Mouse (Mus musculus) neutrophil, adult 5-6 weeks (primary cell): ENCODE measurements at regions not wholly inside any gene's neighbourhood (a gene's known extent, or its start where the extent isn't known, plus 50 kb on each side); places are given as distances from the start of the nearest gene placed in this dataset.
A peak's percentile ranks its signal among the peaks of the same experiment; 100 is the strongest.

Experiments used
- ATAC-seq: fragments of 151-379, 151-347 bp; 2 replicates; pipeline ENCODE4 v1.8.0; 2017; ENCODE audit warnings: mild to moderate bottlenecking, moderate TSS enrichment; ENCODE audit not compliant: insufficient number of reproducible peaks, poor library complexity, low FRiP score, severe bottlenecking; ENCODE audit errors: extremely low read depth

DNA sequence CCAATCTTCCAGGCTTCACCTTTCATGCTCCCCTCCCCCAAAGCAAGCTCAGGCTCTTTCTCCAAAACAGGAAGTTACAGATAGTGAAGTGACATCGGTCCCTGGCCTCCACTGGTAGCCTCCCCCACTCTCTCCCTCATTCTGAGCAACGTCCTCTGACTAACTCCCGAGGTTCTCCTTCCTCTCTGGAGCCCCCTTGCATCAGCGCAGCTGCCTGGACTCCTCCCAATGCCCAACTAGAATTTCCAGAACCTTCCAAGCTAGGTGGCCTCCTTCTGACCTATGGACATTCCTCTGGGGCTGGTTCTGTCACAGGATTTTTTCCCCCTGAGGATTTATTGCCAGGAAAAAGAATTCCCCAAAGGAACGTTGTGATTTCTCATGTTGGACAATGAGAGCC, 171.1 kb downstream of the Bcl2l11 start:
- ATAC-seq = peak; percentile 51

DNA sequence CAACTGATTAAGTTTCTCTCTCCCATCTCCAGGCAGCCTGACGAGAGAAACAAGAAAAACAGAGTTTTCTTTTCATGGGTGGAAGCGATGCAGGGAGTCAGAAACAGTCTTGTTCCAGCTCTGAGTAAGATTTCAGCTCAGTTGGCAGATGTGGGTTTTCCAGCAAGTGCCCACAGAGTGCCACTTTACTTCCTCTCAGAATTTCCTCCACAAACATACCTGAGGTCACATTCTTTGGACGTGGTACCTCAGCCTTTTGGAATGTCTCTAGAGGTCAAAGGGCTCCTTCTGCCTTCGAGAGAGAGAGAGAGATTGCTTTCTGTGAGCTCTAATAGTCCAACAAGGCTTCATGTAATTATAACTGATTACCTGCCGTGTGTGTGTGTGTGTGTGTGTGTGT, 172.0 kb downstream of the Bcl2l11 start:
- ATAC-seq = no peak

DNA sequence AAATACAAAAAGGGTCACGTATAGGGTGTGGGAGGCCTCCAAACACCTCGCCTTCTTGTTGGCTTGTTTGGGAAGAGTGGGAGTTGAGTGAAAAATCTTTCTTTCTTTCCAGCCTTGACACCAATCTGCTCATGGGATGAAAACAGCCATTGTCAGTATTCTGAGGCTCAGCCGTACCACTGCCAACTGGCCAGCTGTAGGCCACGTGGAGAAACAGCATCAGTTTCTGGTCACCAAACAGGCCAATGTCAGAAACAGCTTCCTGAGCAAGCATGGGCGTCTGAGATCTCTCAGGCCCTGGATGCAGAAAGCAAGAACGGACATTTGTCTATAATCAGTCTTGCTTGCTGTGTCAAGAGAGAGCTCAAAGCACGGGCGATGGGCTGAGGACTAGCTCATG, 173.2 kb downstream of the Bcl2l11 start:
- ATAC-seq = no peak

DNA sequence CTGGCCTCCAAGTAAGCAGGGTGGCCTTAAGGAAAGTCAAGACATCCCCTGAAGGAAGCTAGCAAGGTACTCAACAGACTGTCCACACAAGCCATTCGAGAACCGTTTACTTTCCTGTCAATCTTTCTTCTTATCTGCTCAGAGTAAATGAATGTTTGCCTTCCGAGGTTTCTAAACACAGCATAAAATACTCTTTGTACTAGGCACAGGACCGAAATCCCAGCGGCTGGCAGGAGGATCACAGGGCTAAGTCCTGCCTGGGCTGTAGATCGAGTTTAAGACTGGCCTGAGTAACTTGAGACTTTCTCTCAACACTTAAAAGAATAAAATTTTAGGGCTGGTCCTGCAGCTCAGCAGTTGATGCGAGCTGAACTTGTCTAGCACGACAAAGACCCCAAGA, 175.9 kb downstream of the Bcl2l11 start:
- ATAC-seq = no peak

DNA sequence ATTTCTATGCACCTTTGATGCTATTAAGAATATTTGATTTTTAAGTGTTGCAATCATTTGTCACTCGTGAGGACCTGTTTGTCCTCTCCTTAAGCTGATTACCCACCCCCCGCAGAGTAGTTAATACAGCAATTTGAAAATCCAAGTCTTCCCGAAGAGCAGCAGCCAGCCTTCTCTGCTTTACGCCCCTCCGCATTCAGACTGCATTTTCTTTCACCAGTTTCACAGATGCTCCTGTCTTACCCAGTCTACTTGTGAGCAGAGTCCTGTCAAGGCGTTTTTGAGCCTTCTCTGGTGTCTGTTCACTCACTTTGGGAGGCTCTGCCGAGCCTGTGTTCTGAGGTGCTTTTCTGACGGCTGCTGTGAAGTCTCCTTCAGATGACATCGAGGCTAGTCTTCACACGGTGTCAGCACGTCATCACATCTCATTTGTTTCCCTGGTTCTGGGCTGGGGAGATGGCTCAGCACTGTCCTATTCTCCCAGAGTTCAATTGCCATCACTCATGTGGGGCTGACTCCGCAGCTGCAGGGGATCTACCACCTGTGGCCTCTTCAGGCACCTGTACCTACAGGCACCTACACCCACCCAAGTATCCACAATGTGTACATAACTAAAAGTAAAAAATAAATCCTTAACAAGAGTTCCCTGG, 178.3 kb downstream of the Bcl2l11 start:
- ATAC-seq = no peak

DNA sequence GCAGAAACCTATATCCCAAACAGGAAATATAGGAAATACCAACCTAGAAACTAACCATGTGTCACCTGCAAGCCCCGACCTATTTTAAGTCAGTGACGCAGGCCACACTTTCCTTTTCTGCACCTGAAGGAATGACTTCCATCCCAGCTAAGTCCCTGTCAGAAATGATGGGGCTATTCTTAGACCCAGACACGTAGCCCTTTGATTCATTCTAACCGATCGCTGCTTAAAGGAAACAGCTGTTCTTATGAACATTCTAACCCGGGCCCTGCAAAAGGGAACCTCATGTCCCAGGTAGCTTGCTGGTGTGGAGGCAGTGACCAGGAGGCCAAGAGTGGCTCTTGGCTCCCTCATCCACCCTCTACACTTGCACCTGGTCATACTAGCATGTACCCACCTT, 180.9 kb downstream of the Bcl2l11 start:
- ATAC-seq = no peak

DNA sequence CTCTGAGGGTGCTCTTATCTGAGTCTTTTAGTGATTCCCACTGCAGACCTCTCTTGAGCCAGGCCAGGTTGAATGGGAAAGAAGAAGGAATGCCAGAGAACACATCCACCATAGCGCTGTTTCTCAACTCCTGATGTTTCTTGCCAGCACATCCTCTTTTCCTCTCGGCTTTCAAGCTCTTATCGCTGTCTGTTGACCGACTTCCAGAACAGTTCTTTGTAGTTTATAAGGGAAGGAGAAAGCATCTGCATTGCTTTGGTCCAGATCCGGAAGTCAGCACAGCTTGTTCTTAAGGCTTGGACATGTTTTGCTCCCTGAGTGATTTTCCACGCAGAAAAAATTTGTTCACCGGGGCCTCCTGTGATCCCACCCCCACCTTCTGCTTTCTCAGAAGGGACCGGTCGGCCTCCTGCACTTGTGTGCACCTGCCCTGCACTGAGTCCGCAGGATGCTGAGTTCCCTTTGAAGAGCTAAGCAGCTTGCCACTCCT, 183.7 kb downstream of the Bcl2l11 start:
- ATAC-seq = no peak

DNA sequence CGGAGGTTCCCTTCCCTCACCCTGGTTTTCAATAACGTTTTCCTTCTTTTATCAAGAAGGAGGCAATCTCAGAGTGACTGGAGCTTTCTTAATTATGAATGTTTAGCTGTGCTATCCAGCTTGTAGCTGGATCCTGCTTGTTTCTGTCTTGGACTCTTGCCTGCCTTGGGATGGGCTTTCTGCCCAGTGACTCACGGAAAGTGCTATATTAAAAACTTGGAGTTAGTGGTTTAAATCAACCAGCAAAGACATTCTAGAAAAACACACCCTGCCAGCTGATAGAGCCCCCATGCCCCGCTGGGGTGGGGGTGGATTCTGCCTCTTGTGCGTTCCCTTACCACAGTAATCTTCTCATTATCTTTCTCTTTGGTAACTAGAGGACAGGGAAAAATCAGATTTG, 184.2 kb downstream of the Bcl2l11 start:
- ATAC-seq = no peak

DNA sequence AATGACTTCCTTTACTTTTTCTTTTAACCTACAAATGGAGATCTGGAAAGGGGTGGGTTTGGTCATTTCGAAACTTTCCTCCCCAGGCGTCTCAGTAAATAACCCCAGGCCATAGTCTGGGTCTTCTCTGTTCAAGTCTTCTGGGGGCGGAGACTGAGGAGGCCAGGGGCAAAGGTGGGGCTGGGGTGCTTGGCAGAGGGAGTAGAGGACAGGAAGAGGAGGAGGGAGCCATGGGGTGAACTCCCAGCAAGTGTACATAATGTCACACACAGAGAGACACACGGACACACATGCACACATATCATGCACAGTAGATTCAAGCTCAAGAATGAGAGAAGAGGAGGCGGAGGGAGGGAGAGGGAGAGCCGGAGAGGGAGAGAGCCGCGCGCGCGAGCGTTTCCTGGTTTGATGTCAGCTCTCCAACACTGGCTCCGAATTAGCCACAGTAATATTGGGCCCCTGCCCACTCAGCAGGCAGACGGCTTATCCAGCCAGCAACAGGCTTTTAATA, 186.3 kb downstream of the Bcl2l11 start:
- no peak for ATAC-seq

DNA sequence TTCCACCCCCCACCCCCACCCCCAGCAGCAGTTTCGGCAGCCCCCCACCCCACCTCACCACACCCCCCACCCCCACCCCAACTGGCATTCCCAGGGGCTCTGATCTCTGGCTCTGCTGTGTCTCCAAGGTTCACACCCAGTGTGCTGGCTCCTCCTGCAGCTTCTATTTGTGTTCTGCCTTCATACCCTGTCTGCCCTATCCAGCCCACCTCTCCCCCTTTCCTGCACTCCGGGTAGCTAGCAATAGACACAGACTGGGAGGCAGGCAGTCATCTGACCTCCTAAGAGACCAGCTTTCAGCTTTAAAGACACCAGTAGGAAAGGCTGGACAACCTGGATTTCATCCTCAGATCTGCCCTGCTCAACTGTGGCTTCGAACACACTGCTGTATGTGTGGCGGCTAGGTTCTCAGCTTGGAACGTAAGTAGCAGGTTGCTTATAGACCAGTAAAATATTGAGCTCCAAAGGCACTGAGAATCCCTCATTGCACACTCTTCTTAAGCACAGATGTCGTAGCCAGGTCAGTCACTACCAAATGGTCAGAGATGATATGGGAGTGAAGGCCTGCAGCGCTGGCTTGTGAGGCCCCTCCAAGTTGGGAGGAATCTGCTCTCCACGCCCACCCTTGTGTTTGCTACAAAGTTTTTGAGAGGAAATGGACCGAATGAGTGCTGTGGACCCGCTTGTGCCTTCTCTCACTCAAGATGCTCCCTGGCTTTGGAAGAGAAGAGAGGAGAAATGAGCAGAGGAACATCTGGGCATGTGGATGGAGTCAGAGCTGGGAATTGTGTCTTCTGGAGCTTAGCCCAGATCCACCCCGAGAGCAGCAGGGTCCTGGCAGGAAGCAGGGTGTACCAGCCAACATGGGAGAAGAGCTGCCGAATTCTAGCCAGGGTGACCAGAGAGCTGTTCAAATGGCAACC, 187.1 kb downstream of the Bcl2l11 start:
- ATAC-seq = no peak

DNA sequence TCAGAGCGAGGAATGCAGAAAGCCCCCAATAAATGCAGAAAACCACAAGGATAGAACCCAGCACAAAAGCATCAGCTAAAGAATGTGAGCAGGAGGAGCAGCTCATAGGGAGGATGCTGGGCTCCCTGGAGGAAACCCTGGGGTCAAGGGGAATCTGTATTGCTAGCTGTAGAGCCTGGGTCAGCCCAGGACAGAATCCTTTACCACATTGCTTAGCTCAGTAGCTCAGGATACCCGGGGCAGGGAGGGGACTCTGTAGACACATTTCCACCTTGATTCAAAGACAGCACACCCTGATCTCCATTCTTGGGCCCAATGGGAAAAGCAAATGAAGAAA, 187.7 kb downstream of the Bcl2l11 start:
- no peak for ATAC-seq

DNA sequence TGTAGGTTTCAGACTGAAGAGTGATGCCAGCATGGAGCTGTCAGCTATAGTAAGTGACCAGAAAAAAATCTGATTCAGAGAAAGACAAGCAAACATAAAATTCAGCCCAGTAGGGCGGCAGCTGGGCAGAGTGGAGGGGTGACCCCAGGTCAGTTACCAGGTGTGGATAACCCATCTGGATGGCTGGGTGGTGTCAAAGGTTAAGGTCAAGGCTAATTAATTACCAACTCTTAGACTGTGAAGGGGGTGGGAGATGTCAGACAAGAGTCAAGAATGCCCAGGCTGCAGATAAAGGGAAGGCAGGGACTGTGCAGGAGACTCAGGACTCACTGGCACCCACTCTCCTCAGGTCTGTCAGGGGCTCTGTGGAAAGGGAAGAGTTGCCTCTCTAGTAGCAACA, 188.1 kb downstream of the Bcl2l11 start:
- ATAC-seq = no peak

DNA sequence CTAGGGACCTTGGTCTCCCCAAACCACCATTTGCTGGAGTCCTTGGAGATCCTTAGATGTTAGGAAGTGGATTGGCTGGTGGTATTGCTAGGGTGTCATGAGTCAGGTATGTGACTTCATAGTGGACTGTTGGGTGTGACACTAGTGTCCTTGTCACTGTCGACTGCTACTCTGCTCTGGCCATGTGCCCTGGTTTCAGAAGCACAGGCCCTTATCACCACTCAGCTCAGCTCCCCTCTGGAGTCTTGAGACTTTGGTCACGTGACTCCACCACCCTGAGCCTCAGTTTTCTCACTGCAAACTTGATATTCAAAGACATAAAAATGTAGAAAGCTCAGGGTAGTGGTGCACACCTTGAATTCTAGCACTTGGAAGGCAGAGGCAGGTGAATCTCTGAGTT, 190.7 kb downstream of the Bcl2l11 start:
- ATAC-seq = no peak

DNA sequence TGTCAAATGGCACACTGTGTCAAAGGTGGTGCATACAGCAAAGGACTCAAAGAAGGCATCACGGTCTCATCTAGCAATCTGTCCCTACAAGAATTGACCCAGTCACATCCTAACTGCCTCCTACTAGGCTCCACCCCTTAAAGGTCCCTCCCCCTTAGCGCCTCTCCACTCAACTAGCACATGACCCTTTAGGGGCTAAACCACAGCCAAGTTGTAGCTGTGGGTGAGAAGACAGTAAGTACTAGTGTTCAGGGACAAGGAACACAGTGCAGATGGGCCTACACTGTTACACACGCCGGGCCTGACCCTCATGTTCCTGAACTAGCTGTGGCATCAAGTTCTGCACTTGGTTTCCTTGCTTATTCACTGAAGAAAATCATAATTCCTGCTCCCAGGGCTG, 192.4 kb downstream of the Bcl2l11 start:
- ATAC-seq = no peak

DNA sequence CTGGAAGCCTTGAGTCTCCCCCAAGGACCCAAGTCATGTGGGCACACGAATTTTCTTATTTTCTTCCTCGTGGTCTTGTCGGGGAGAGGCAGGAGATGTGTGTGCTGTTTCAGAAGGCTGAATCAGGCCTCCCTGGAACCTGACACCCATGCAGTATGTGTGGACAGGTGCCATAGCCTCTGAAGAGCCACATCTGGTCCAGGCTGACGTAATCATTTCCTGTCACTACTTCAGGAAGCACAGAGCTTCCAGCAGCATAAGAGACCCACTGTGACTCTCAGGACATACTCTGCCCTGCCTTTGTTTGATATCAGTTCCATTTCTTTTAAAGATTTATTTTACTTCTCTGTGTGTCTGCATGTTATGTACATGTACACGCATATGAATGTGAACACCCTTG, 193.1 kb downstream of the Bcl2l11 start:
- no peak for ATAC-seq

DNA sequence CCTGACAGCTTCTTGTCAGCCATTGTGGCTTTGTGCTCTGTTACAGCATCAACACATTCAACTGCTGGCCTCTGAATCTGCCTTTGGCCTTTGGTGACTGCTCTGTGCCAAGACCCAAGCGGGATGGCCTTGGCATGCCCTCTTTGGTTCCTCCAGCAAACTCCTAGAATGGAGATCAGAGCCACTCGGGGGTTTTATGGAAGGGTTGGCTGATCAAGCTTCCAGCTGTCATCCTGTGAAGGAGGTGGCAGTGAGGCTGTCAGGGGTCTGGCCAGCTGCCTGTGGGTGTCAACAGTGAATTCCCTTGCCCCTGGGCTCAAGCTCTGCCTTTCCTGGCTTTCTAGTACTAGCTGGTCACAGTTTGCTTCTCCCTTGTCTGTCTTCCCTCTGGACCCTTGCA, 195.6 kb downstream of the Bcl2l11 start:
- no peak for ATAC-seq

DNA sequence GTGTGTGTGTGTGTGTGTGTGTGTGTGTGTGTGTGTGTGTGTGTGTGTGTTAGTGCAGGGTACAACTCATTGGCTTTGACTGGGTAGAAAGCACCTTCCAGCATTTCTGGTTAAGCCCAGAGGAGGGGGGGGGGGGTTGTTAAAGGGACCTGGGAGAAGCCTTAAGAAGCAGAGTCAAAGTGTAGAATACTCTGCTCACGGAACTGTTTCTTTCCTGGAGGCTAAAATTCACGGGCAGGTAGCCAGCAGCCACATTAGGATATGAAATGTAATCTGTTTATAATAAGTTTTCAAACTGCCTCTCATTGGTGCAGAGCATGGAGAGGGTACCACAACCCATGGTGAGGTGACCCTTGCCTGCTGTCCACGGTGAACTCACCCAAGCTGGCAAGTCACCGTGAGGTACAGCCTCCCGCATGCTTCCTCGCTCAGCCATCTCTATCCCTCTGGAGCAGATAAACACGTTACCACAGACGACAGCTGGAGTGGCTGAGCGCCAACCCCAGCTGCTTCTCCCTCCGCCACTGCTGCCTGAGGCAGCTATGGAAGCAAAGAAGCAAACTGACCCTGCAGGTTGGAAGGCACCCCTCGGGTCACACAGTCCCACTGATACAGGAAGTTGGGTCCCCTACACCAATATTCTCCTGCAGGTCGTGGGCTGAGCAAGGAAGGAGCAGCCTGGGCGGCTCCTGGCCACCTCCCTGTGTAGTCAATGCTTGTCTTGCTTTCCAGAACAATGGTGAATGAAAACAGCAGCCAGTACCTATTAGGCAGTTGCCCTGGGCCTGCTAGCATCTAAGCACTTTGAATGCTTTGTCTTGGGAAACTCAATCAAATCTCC, 198.6 kb downstream of the Bcl2l11 start:
- ATAC-seq = no peak

DNA sequence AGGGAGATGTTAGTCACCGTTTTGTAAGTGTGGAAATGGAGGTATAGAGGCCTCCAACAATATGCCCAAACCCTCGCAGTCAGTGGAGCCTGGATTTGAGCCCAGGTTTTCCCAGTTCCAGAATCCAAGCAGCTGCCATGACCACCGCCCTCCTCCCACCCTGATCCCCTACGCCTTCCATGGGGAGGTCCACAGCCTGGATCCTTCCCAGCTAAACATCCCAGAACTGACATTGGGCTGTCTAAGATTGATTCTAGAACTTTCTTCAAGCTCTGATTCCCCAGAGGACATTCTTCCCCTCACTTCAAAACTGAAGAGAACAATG, 199.2 kb downstream of the Bcl2l11 start:
- ATAC-seq = no peak

DNA sequence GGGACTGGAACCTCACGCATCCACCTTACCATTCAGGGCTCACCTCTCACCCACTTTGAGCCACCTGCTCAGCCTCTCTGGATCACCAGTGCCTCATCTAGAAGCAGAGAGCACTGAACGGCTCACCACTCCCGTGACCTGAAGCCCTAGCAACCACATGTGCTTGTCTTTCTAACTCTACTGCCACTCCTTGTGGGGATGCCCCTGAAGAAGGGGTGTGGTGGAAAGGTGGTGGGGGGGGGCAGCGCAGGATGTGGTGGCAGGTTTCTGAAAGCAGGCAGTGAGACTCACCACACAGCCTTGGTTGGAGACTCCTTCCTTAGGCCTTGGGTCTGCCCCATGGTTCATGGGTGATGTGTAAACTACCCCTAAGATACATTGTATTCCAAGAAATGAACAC, 199.6 kb downstream of the Bcl2l11 start:
- ATAC-seq = peak; percentile 87

DNA sequence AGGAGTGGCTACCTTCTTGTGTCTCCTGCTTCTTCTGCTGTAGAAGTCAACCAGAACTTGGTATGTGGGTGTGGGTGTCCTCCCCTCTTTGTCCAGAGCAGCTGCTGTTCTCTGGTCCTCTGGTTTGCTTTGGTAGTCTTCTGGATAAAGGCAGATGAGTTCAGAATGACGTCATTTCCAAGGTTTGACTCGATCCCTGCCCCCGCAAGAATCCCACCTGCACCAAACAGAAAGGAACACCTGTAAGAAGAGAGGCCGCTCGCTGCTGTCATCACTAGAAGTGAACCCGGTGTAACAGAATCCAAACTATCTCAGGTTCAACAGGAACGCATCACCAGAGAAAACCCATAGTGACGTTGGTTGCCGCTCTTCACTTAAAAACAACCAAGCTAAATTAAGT, 205.0 kb downstream of the Bcl2l11 start:
- ATAC-seq = no peak
